Mouse (Mus musculus) forebrain, postnatal 0 days (tissue): ENCODE measurements around the gene Ifnl3. TPM values are rescaled to one million over a fixed set of nuclear protein-coding genes. Genes with fewer than 3 reads are reported as not detected.

Experiments
- ATAC-seq: fragments of 200-750 bp; cut with Nextera tagmentation; 2 replicates; pipeline ENCODE4 v1.8.0; 2017; ENCODE audit warnings: mild to moderate bottlenecking, moderate library complexity
- DNase-seq: peaks from one replicate; pipeline ENCODE4 v3.0.0-alpha.2; 2015
- H3K27ac ChIP-seq: fragments of 300-500 bp; sonication (generic); 2 replicates; pipeline ENCODE4 v1.5.1; 2014; ENCODE audit warnings: low read depth, mild to moderate bottlenecking, antibody characterized with exemption, low read length, moderate library complexity, mixed read lengths
- H3K27me3 ChIP-seq: fragments of 300-500 bp; sonication (generic); 2 replicates; pipeline ENCODE4 v1.6.1; 2014; ENCODE audit warnings: mild to moderate bottlenecking, low read length, mixed read lengths; ENCODE audit not compliant: insufficient read depth
- H3K36me3 ChIP-seq: fragments of 300-500 bp; sonication (generic); 2 replicates; pipeline ENCODE4 v1.6.1; 2014; ENCODE audit warnings: mild to moderate bottlenecking, moderate library complexity; ENCODE audit not compliant: insufficient read depth
- H3K4me1 ChIP-seq: fragments of 300-500 bp; sonication (generic); 2 replicates; pipeline ENCODE4 v1.6.1; 2014; ENCODE audit warnings: antibody characterized with exemption; ENCODE audit not compliant: insufficient read depth
- H3K4me2 ChIP-seq: fragments of 300-500 bp; sonication (generic); 2 replicates; pipeline ENCODE4 v1.6.1; 2014; ENCODE audit warnings: low read depth, mild to moderate bottlenecking, moderate library complexity
- H3K4me3 ChIP-seq: fragments of 300-500 bp; sonication (generic); 2 replicates; pipeline ENCODE4 v1.5.1; 2014; ENCODE audit warnings: low read depth, low read length, mixed read lengths
- H3K9ac ChIP-seq: fragments of 300-500 bp; sonication (generic); 2 replicates; pipeline ENCODE4 v1.6.1; 2014; ENCODE audit warnings: mild to moderate bottlenecking
- H3K9me3 ChIP-seq: fragments of 300-500 bp; sonication (generic); 2 replicates; pipeline ENCODE4 v1.6.1; 2016; ENCODE audit warnings: low read length
- CTCF ChIP-seq: sonication (generic); IDR thresholded peaks from 2 replicates; pipeline ENCODE4 v1.5.1; 2016; ENCODE audit warnings: antibody characterized with exemption, control low read depth, low read depth
- WGBS: fragments of 180-500 bp; shearing (Covaris S2); extraction: QIAGEN DNeasy Blood & Tissue Kit; methylation state at CpG from one replicate; pipeline ENCODE4 v1.1.7; 2014; 5-methylcytosine and 5-hydroxymethylcytosine counted together
- microRNA-seq, 2 experiments: library from miRNA; unstranded; fragments of <30 nt; microRNA quantifications; one replicate each; pipeline ENCODE4; 2016
- polyA plus RNA-seq: library from polyadenylated mRNA; unstranded; fragments of >200 nt; fragmentation: Nextera tagmentation; extraction: Ambion mirVana; gene quantifications from 2 replicates; pipeline ENCODE4 v1.2.1, GENCODE M21; 2015
- total RNA-seq: library from RNA; depleted of rRNA; stranded (reverse); fragments of >200 nt; gene quantifications from 2 replicates; pipeline ENCODE4 v1.2.3, GENCODE M21; 2014; rRNA removed

The Ifnl3 gene
- total and polyA plus RNA-seq, 2 experiments from 2014 or later, result not detected

GRCm38 (mm10) chr7:28568253-28568652, 45.6 kb downstream of the Ifnl3 start:
- peaks cover 40% of the 10 kb centered on the region for H3K36me3 ChIP-seq
- DNase-seq (peak; percentile 59), ATAC-seq (no peak; the same call in 1 of the 2 replicates)
- no peaks in the 10 kb centered on the region for H3K27me3 ChIP-seq
- no peak overlapping the region for H3K9ac ChIP-seq
- no peaks in the 10 kb centered on the region for H3K9me3 ChIP-seq
- H3K27ac ChIP-seq, result no peak overlapping the region
- peak; percentile 81 for TF ChIP-seq CTCF
- no peak overlapping the region for H3K4me2 ChIP-seq
- H3K4me3 ChIP-seq, result no peak overlapping the region
- H3K4me1 ChIP-seq, result no peaks in the 10 kb centered on the region

GRCm38 (mm10) chr7:28570291-28570981, 47.8 kb downstream of the Ifnl3 start:
- Histone ChIP-seq H3K27me3 (no peaks in the 10 kb centered on the region), H3K4me3 (no peak overlapping the region), H3K9me3 (no peaks in the 10 kb centered on the region), H3K27ac (no peak overlapping the region), H3K36me3 (peaks cover 24% of the 10 kb centered on the region), H3K4me1 (no peaks in the 10 kb centered on the region), H3K4me2 (no peak overlapping the region), H3K9ac (no peak overlapping the region)
- no peak for ATAC-seq
- 61% methylated on average over 12 of the region's 12 CpGs for WGBS
- DNase-seq, result no peak
- no peak for TF ChIP-seq CTCF

- 50% methylated on average over 5 of the region's 5 CpGs for WGBS
- H3K9me3 ChIP-seq, result no peaks in the 10 kb centered on the region
- ATAC-seq, result no peak
- no peak overlapping the region for H3K4me3 ChIP-seq
- H3K9ac ChIP-seq, result no peak overlapping the region
- H3K36me3 ChIP-seq, result peaks cover 24% of the 10 kb centered on the region
- H3K27me3 ChIP-seq, result no peaks in the 10 kb centered on the region
- peak; percentile 41 for DNase-seq
- no peaks in the 10 kb centered on the region for H3K4me1 ChIP-seq
- H3K27ac ChIP-seq, result no peak overlapping the region
- no peak overlapping the region for H3K4me2 ChIP-seq
- TF ChIP-seq CTCF, result no peak
These were observed 48.5 kb downstream of the Ifnl3 start for GRCm38 (mm10) chr7:28570982-28571682.

- no peaks in the 10 kb centered on the region for H3K4me1 ChIP-seq
- 92% methylated on average over 5 of the region's 5 CpGs for WGBS
- TF ChIP-seq CTCF, result no peak
These were observed 50.1 kb downstream of the Ifnl3 start for GRCm38 (mm10) chr7:28572689-28573088.

GRCm38 (mm10) chr7:28573236-28573635, 50.6 kb downstream of the Ifnl3 start:
- Histone ChIP-seq H3K27me3 (no peaks in the 10 kb centered on the region), H3K9me3 (no peaks in the 10 kb centered on the region), H3K4me2 (no peak overlapping the region), H3K9ac (no peak overlapping the region), H3K27ac (no peak overlapping the region), H3K4me1 (no peaks in the 10 kb centered on the region), H3K36me3 (peaks cover 7% of the 10 kb centered on the region; the same call in 1 of the 2 replicates), H3K4me3 (no peak overlapping the region)
- TF ChIP-seq CTCF, result no peak
- DNase-seq (no peak), ATAC-seq (no peak)
- WGBS, result 92% methylated on average over 3 of the region's 3 CpGs

More at GRCm38 (mm10) chr7:28572689-28573088, 50.1 kb downstream of the Ifnl3 start:
- no peak for DNase-seq
- H3K9ac ChIP-seq, result no peak overlapping the region
- H3K36me3 ChIP-seq, result peaks cover 9% of the 10 kb centered on the region; the same call in 1 of the 2 replicates
- no peaks in the 10 kb centered on the region for H3K9me3 ChIP-seq
- H3K4me3 ChIP-seq, result no peak overlapping the region
- ATAC-seq, result no peak
- H3K27me3 ChIP-seq, result no peaks in the 10 kb centered on the region
- no peak overlapping the region for H3K4me2 ChIP-seq
- H3K27ac ChIP-seq, result no peak overlapping the region

Small RNA genes within 50 kb of the gene (microRNA-seq; reads per million reads assigned to microRNA genes)
- gene Mir7049, result 0.37 to 1.5 reads per million in 2 experiments

Other genes starting within 250 kb of the Ifnl3 start
- 44.0 and 45.1 TPM in 2 replicates for gene Eid2b, start 245.1 kb upstream of the Ifnl3 start, total RNA-seq
- gene Eid2b, start 245.1 kb upstream of the Ifnl3 start, polyA plus RNA-seq, result 49.0 and 53.6 TPM in 2 replicates
- 0.62 and 0.71 TPM in 2 replicates for gene Selenov, start 231.7 kb upstream of the Ifnl3 start, total RNA-seq
- gene Selenov, start 231.7 kb upstream of the Ifnl3 start, polyA plus RNA-seq, result 1.3 and 2.1 TPM in 2 replicates
- 7.8 and 9.5 TPM in 2 replicates for gene Dll3, start 220.6 kb upstream of the Ifnl3 start, total RNA-seq
- 10.9 and 11.1 TPM in 2 replicates for gene Dll3, start 220.6 kb upstream of the Ifnl3 start, polyA plus RNA-seq
- 60.6 and 64.0 TPM in 2 replicates for gene Timm50, start 210.8 kb upstream of the Ifnl3 start, total RNA-seq
- 116 and 140 TPM in 2 replicates for gene Timm50, start 210.8 kb upstream of the Ifnl3 start, polyA plus RNA-seq
- gene Supt5, start 184.1 kb upstream of the Ifnl3 start, total RNA-seq, result 88.4 and 111 TPM in 2 replicates
- 65.2 and 83.3 TPM in 2 replicates for gene Supt5, start 184.1 kb upstream of the Ifnl3 start, polyA plus RNA-seq
- gene Rps16, start 172.2 kb upstream of the Ifnl3 start, total RNA-seq, result 205 and 300 TPM in 2 replicates
- 595 and 769 TPM in 2 replicates for gene Rps16, start 172.2 kb upstream of the Ifnl3 start, polyA plus RNA-seq
- 20.3 and 25.7 TPM in 2 replicates for gene Plekhg2, start 150.2 kb upstream of the Ifnl3 start, total RNA-seq
- 9.0 and 11.4 TPM in 2 replicates for gene Plekhg2, start 150.2 kb upstream of the Ifnl3 start, polyA plus RNA-seq
- 2.8 and 4.0 TPM in 2 replicates for gene Zfp36, start 142.6 kb upstream of the Ifnl3 start, total RNA-seq
- gene Zfp36, start 142.6 kb upstream of the Ifnl3 start, polyA plus RNA-seq, result 2.3 and 3.8 TPM in 2 replicates
- gene Med29, start 130.1 kb upstream of the Ifnl3 start, total RNA-seq, result 32.5 and 35.1 TPM in 2 replicates
- 39.2 and 47.6 TPM in 2 replicates for gene Med29, start 130.1 kb upstream of the Ifnl3 start, polyA plus RNA-seq
- 74.8 and 80.5 TPM in 2 replicates for gene Paf1, start 129.9 kb upstream of the Ifnl3 start, total RNA-seq
- gene Paf1, start 129.9 kb upstream of the Ifnl3 start, polyA plus RNA-seq, result 69.4 and 92.7 TPM in 2 replicates
- gene Gmfg, start 85.4 kb upstream of the Ifnl3 start, total RNA-seq, result 2.6 and 3.8 TPM in 2 replicates
- 5.8 and 6.7 TPM in 2 replicates for gene Gmfg, start 85.4 kb upstream of the Ifnl3 start, polyA plus RNA-seq
- 57.7 and 88.3 TPM in 2 replicates for gene Lrfn1, start 70.9 kb upstream of the Ifnl3 start, total RNA-seq
- gene Lrfn1, start 70.9 kb upstream of the Ifnl3 start, polyA plus RNA-seq, result 16.0 and 21.2 TPM in 2 replicates
- not detected in 2 replicates for gene Ifnl2, start 12.4 kb upstream of the Ifnl3 start, total RNA-seq
- not detected in 2 replicates for gene Ifnl2, start 12.4 kb upstream of the Ifnl3 start, polyA plus RNA-seq
- gene Sycn, start 18.0 kb downstream of the Ifnl3 start, total RNA-seq, result not detected in 2 replicates
- not detected in 2 replicates for gene Sycn, start 18.0 kb downstream of the Ifnl3 start, polyA plus RNA-seq
- gene Nccrp1, start 24.4 kb downstream of the Ifnl3 start, total RNA-seq, result 0.10 and 0.15 TPM in 2 replicates
- 0.09 TPM in 1 of 2 replicates, not detected in the other for gene Nccrp1, start 24.4 kb downstream of the Ifnl3 start, polyA plus RNA-seq
- gene Samd4b, start 75.3 kb downstream of the Ifnl3 start, total RNA-seq, result 35.2 and 49.1 TPM in 2 replicates
- 21.4 and 23.3 TPM in 2 replicates for gene Samd4b, start 75.3 kb downstream of the Ifnl3 start, polyA plus RNA-seq
- gene Pak4, start 75.3 kb downstream of the Ifnl3 start, total RNA-seq, result 11.5 and 11.9 TPM in 2 replicates
- 7.4 and 11.5 TPM in 2 replicates for gene Pak4, start 75.3 kb downstream of the Ifnl3 start, polyA plus RNA-seq
- gene Acp7, start 108.5 kb downstream of the Ifnl3 start, total RNA-seq, result 0.24 and 0.85 TPM in 2 replicates
- 0.12 and 0.50 TPM in 2 replicates for gene Acp7, start 108.5 kb downstream of the Ifnl3 start, polyA plus RNA-seq
- 7.4 and 8.2 TPM in 2 replicates for gene Fbxo27, start 170.0 kb downstream of the Ifnl3 start, total RNA-seq
- 9.0 and 10.0 TPM in 2 replicates for gene Fbxo27, start 170.0 kb downstream of the Ifnl3 start, polyA plus RNA-seq
- gene Fbxo17, start 194.0 kb downstream of the Ifnl3 start, total RNA-seq, result 2.8 and 4.6 TPM in 2 replicates
- 4.2 and 4.5 TPM in 2 replicates for gene Fbxo17, start 194.0 kb downstream of the Ifnl3 start, polyA plus RNA-seq
- gene Mrps12, start 219.0 kb downstream of the Ifnl3 start, total RNA-seq, result 48.6 and 78.0 TPM in 2 replicates
- gene Mrps12, start 219.0 kb downstream of the Ifnl3 start, polyA plus RNA-seq, result 101 and 119 TPM in 2 replicates
- 12.6 and 15.1 TPM in 2 replicates for gene Sars2, start 219.2 kb downstream of the Ifnl3 start, total RNA-seq
- 14.3 and 16.1 TPM in 2 replicates for gene Sars2, start 219.2 kb downstream of the Ifnl3 start, polyA plus RNA-seq
- not detected in 2 replicates for gene Ccer2, start 233.3 kb downstream of the Ifnl3 start, total RNA-seq
- 0.59 and 0.98 TPM in 2 replicates for gene Ccer2, start 233.3 kb downstream of the Ifnl3 start, polyA plus RNA-seq
- gene Sirt2, start 243.9 kb downstream of the Ifnl3 start, total RNA-seq, result 49.6 and 58.1 TPM in 2 replicates
- 105 and 106 TPM in 2 replicates for gene Sirt2, start 243.9 kb downstream of the Ifnl3 start, polyA plus RNA-seq
- gene Nfkbib, start 244.7 kb downstream of the Ifnl3 start, total RNA-seq, result 18.0 and 19.2 TPM in 2 replicates
- 59.8 and 75.4 TPM in 2 replicates for gene Nfkbib, start 244.7 kb downstream of the Ifnl3 start, polyA plus RNA-seq